Mouse (Mus musculus) forelimb bud, embryonic 11.5 days (tissue): ENCODE data around the gene Bok.

Source experiments
- DNase-seq: peaks from one replicate; pipeline ENCODE4 v3.0.0-alpha.2; 2012; ENCODE audit warnings: low read depth, low spot score

Bok gene

GRCm38 (mm10) chr1:93691106-93691505 lies 5.6 kb downstream of the Bok start:
- DNase-seq, result no peak

- DNase-seq, result no peak
These were observed 6.4 kb downstream of the Bok start for GRCm38 (mm10) chr1:93691786-93692357.

GRCm38 (mm10) chr1:93692773-93693172 lies 7.3 kb downstream of the Bok start:
- no peak for DNase-seq

GRCm38 (mm10) chr1:93693502-93693901 lies 8.0 kb downstream of the Bok start:
- DNase-seq, result no peak

GRCm38 (mm10) chr1:93693943-93694342 lies 8.5 kb downstream of the Bok start:
- no peak for DNase-seq

- no peak for DNase-seq
These were observed 9.5 kb downstream of the Bok start for GRCm38 (mm10) chr1:93694966-93695365.

GRCm38 (mm10) chr1:93697317-93697716 lies 11.9 kb downstream of the Bok start:
- no peak for DNase-seq

- no peak for DNase-seq
These were observed 13.7 kb downstream of the Bok start for GRCm38 (mm10) chr1:93699159-93699558.

GRCm38 (mm10) chr1:93702106-93702505 lies 16.6 kb downstream of the Bok start:
- DNase-seq, result no peak

- no peak for DNase-seq
These were observed 18.1 kb downstream of the Bok start for GRCm38 (mm10) chr1:93703472-93704048.

- no peak for DNase-seq
These were observed 18.9 kb downstream of the Bok start for GRCm38 (mm10) chr1:93704341-93704740.

GRCm38 (mm10) chr1:93705389-93705788 lies 19.9 kb downstream of the Bok start:
- DNase-seq, result no peak

GRCm38 (mm10) chr1:93716166-93716565 lies 30.7 kb downstream of the Bok start:
- no peak for DNase-seq

- no peak for DNase-seq
These were observed 36.1 kb downstream of the Bok start for GRCm38 (mm10) chr1:93721557-93721956.

- no peak for DNase-seq
These were observed 39.2 kb downstream of the Bok start for GRCm38 (mm10) chr1:93724623-93725022.

GRCm38 (mm10) chr1:93725665-93726064 lies 40.2 kb downstream of the Bok start:
- no peak for DNase-seq

- DNase-seq, result no peak
These were observed 40.7 kb downstream of the Bok start for GRCm38 (mm10) chr1:93726116-93726515.

- peak; percentile 14 for DNase-seq
These were observed 41.5 kb downstream of the Bok start for GRCm38 (mm10) chr1:93726974-93727373.

- no peak for DNase-seq
These were observed 45.6 kb downstream of the Bok start for GRCm38 (mm10) chr1:93731103-93731502.

- no peak for DNase-seq
These were observed 46.4 kb downstream of the Bok start for GRCm38 (mm10) chr1:93731880-93732281.

- no peak for DNase-seq
These were observed 50.4 kb downstream of the Bok start for GRCm38 (mm10) chr1:93735859-93736258.

GRCm38 (mm10) chr1:93737711-93738110 lies 52.3 kb downstream of the Bok start:
- no peak for DNase-seq

- no peak for DNase-seq
These were observed 55.2 kb downstream of the Bok start for GRCm38 (mm10) chr1:93740671-93741070.

- no peak for DNase-seq
These were observed 56.5 kb downstream of the Bok start for GRCm38 (mm10) chr1:93741987-93742386.
